9 mouse cellular contexts compared by ENCODE assay signal in the genomic region with DNA sequence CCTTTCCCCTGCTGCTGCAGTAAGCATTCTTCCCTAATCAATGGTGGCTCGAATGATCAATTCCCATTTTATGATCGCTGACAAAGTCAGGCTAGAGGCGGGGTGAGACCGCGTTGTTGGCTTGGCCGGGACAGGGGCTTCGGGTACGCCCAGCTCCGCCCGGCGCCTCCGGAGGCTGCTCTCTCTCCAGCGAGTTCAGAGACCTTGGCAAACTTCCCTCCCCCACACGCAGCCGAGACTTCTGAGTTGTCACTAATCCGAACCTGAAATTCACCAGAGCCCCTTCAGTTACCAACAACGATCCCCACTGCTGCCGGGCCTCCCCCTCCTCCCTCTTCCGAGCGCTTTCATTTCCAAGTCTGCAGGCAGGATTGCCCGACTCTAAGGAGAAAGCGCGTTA. TPM values are rescaled to one million over a fixed set of nuclear protein-coding genes. Genes with fewer than 3 reads are reported as not detected.
DNase-seq lines count a peak whose midpoint lies in the region; ATAC-seq and TF ChIP-seq lines count a peak whose summit lies in the region.
"Had no signal": no experiment of that assay in that cellular context is flagged by ENCODE, and none has a peak within 500 bp of the region (broad histone marks: within the 10 kb centered on the region; RNA-seq: fewer than 3 reads in every experiment).

No protein-coding gene starts in this region.

- no peak for TF ChIP-seq CTCF in testis, adult 2 months (IDR thresholded peaks at IDR 0.05; ENCODE audit: control insufficient read depth, insufficient read depth, insufficient replicate concordance, low read depth, low read length)

- peak overlapping the region; percentile 50 for H3K4me3 ChIP-seq in heart, embryonic 12.5 days
- H3K4me3 ChIP-seq in kidney, embryonic 15.5 days (replicated peaks): peak overlapping the region; percentile 46
- peak overlapping the region; percentile 27 for H3K4me3 ChIP-seq in testis, adult 2 months (ENCODE audit: control insufficient read depth, low read depth, low read length)

- peak; percentile 69 to 71 for DNase-seq in heart, adult 18-20 months
- no peak for DNase-seq in heart, adult 9 months (ENCODE audit: low spot score in 2 of 2)
- peak; percentile 48 for DNase-seq in lung, postnatal 14 days
- DNase-seq in cerebellum, adult 18-20 months: no peak

- H3K36me3 ChIP-seq in heart, embryonic 12.5 days: no peaks in the 10 kb centered on the region
- H3K36me3 ChIP-seq in kidney, embryonic 15.5 days: no peaks in the 10 kb centered on the region
- H3K36me3 ChIP-seq in testis, adult 2 months (ENCODE audit: control insufficient read depth, insufficient read depth, low read length): no peaks in the 10 kb centered on the region

- 0 out of 2 replicates have a peak, but pooled peaks have one; percentile 31 for ATAC-seq in common myeloid progenitor, adult 5-6 weeks (replicated peaks; ENCODE audit: low read depth, poor library complexity, severe bottlenecking)
- ATAC-seq in heart, embryonic 12.5 days (ENCODE audit: insufficient number of reproducible peaks, low FRiP score): peak; percentile 77
- peak; percentile 84 for ATAC-seq in kidney, embryonic 15.5 days (replicated peaks; ENCODE audit: low FRiP score)

- WGBS in heart, embryonic 12.5 days: under 1% methylated on average over 23 of the region's 23 CpGs
- WGBS in kidney, embryonic 15.5 days: under 1% methylated on average over 23 of the region's 23 CpGs

- H3K4me1 ChIP-seq in heart, embryonic 12.5 days (replicated peaks): peaks cover 22% of the 10 kb centered on the region
- H3K4me1 ChIP-seq in kidney, embryonic 15.5 days: peaks cover 36% of the 10 kb centered on the region
- peaks cover 7% of the 10 kb centered on the region; the same call in 1 of the 2 replicates for H3K4me1 ChIP-seq in testis, adult 2 months (ENCODE audit: control insufficient read depth, insufficient read depth, low read length)

- H3K9ac ChIP-seq in heart, embryonic 12.5 days: peak overlapping the region; percentile 54
- H3K9ac ChIP-seq in kidney, embryonic 15.5 days: peak overlapping the region; percentile 44

- no peak for TF ChIP-seq POLR2A in testis, adult 2 months (IDR thresholded peaks at IDR 0.05; ENCODE audit: control insufficient read depth, low read depth, low read length)

- peak overlapping the region; percentile 56 for H3K27ac ChIP-seq in heart, embryonic 12.5 days (ENCODE audit: poor library complexity, severe bottlenecking)
- peak overlapping the region; percentile 86 for H3K27ac ChIP-seq in kidney, embryonic 15.5 days
- H3K27ac ChIP-seq in testis, adult 2 months (ENCODE audit: control insufficient read depth, insufficient read depth, low read depth, low read length): no peak overlapping the region

- H3K9me3 ChIP-seq in heart, embryonic 12.5 days (replicated peaks): no peaks in the 10 kb centered on the region
- H3K9me3 ChIP-seq in kidney, embryonic 15.5 days (replicated peaks): no peaks in the 10 kb centered on the region

- H3K4me2 ChIP-seq in heart, embryonic 12.5 days: peak overlapping the region; percentile 76
- H3K4me2 ChIP-seq in kidney, embryonic 15.5 days: peak overlapping the region; percentile 69

- no peaks in the 10 kb centered on the region for H3K27me3 ChIP-seq in heart, embryonic 12.5 days (replicated peaks)
- H3K27me3 ChIP-seq in kidney, embryonic 15.5 days: no peaks in the 10 kb centered on the region
- H3K27me3 ChIP-seq in testis, adult 2 months (ENCODE audit: control insufficient read depth, insufficient read depth, low read length): 0 out of 2 replicates have a peak, but pooled peaks cover 2% of the 10 kb centered on the region
- H3K27me3 ChIP-seq: CH12.LX had no signal

RNA-seq across cellular contexts. Expression of a gene that starts 10.3 kb away (rescaled TPM):
- 10 to 100 TPM; 19.1 to 24.3 TPM for total RNA-seq in heart, adult 18-20 months (2021)
- total RNA-seq in common myeloid progenitor, adult 5-6 weeks (2017): not detected in 2 replicates
- 49.9 and 52.9 TPM in 2 replicates for polyA plus RNA-seq in heart, embryonic 12.5 days (2016; fragmentation: Nextera tagmentation; extraction: Ambion mirVana)
- 85.5 and 94.3 TPM in 2 replicates for polyA plus RNA-seq in kidney, embryonic 15.5 days (2015; fragmentation: Nextera tagmentation; extraction: Ambion mirVana)
- polyA plus RNA-seq in testis, adult 2 months (2012; rRNA removed): 1.2 and 1.4 TPM in 2 replicates
- total RNA-seq: CH12.LX had no signal

Comparison
In these comparisons a context has a peak if more than half of its experiments do, and no peak if none do; other contexts are left out.
1. DNase-seq: peak in heart, adult 18-20 months (2 of 2) and lung, postnatal 14 days (single experiment); none in heart, adult 9 months (0 of 2) and cerebellum, adult 18-20 months (0 of 2).
2. ATAC-seq: peak in every context shown above with its lines; median percentile 84 in kidney, embryonic 15.5 days; 77 in heart, embryonic 12.5 days; 31 in common myeloid progenitor, adult 5-6 weeks.
3. RNA of a gene that starts 10.3 kb away (polyA plus RNA-seq): 85.5 to 94.3 TPM in kidney, embryonic 15.5 days and 49.9 to 52.9 TPM in heart, embryonic 12.5 days; 1.2 to 1.4 TPM in testis, adult 2 months; every median in the first group is over 10 times any median in the second.
4. Peak in every context shown above with its lines, with median percentiles within 50 percentile points of each other: H3K4me3 ChIP-seq.